Mouse (Mus musculus) limb, embryonic 14.5 days (tissue): ENCODE data around the gene Hoxd12. TPM values are rescaled to one million over a fixed set of nuclear protein-coding genes. Genes with fewer than 3 reads are reported as not detected.

Experiments used
- ATAC-seq: fragments of 200-750 bp; cut with Nextera tagmentation; 2 replicates; pipeline ENCODE4 v1.8.0; 2017; ENCODE audit warnings: low read depth, moderate number of reproducible peaks, moderate TSS enrichment; ENCODE audit not compliant: low FRiP score
- DNase-seq: peaks from one replicate; pipeline ENCODE4 v3.0.0-alpha.2; 2015; ENCODE audit warnings: low spot score
- H3K27ac ChIP-seq: fragments of 300-500 bp; sonication (generic); replicated peaks from 2 replicates; pipeline ENCODE4 v1.5.1; 2014; ENCODE audit warnings: low read depth, mild to moderate bottlenecking, low read length, moderate library complexity, mixed read lengths
- H3K27me3 ChIP-seq: fragments of 300-500 bp; sonication (generic); 2 replicates; pipeline ENCODE4 v1.6.1; 2014; ENCODE audit warnings: low read length, mixed read lengths; ENCODE audit not compliant: control insufficient read depth, insufficient read depth
- H3K36me3 ChIP-seq: fragments of 300-500 bp; sonication (generic); 2 replicates; pipeline ENCODE4 v1.6.1; 2014; ENCODE audit warnings: mild to moderate bottlenecking, low read length, moderate library complexity, mixed read lengths; ENCODE audit not compliant: control insufficient read depth, insufficient read depth
- H3K4me1 ChIP-seq: fragments of 300-500 bp; sonication (generic); 2 replicates; pipeline ENCODE4 v1.6.1; 2014; ENCODE audit warnings: antibody characterized with exemption, low read length, mixed read lengths; ENCODE audit not compliant: control insufficient read depth, insufficient read depth
- H3K4me2 ChIP-seq: fragments of 300-500 bp; sonication (generic); replicated peaks from 2 replicates; pipeline ENCODE4 v1.6.1; 2014; ENCODE audit warnings: low read depth, mild to moderate bottlenecking, low read length, moderate library complexity; ENCODE audit not compliant: severe bottlenecking
- H3K4me3 ChIP-seq: fragments of 300-500 bp; sonication (generic); replicated peaks from 2 replicates; pipeline ENCODE4 v1.5.1; 2014; ENCODE audit warnings: low read length
- H3K9ac ChIP-seq: fragments of 300-500 bp; sonication (generic); 2 replicates; pipeline ENCODE4 v1.6.1; 2014; ENCODE audit warnings: mild to moderate bottlenecking, low read depth, low read length, moderate library complexity; ENCODE audit not compliant: severe bottlenecking
- H3K9me3 ChIP-seq: fragments of 300-500 bp; sonication (generic); 2 replicates; pipeline ENCODE4 v1.6.1; 2016; ENCODE audit warnings: low read length; ENCODE audit not compliant: control insufficient read depth
- POLR2A ChIP-seq: fragments of 200-500 bp; IDR thresholded peaks from 2 replicates; pipeline ENCODE4 v1.8.0; 2012; ENCODE audit warnings: inconsistent platforms, mild to moderate bottlenecking, moderate library complexity, borderline replicate concordance; ENCODE audit not compliant: insufficient read depth, insufficient read length; ENCODE audit errors: extremely low read depth
- WGBS: fragments of 180-500 bp; shearing (Covaris S2); extraction: QIAGEN DNeasy Blood & Tissue Kit; methylation state at CpG from one replicate; pipeline ENCODE4 v1.1.7; 2014; 5-methylcytosine and 5-hydroxymethylcytosine counted together
- polyA plus RNA-seq, 2 experiments: library from polyadenylated mRNA; depleted of rRNA in 1 of 2; stranded (reverse) in 1 of 2; unstranded in 1 of 2; fragments of >200 nt; fragmentation: Nextera tagmentation in 1 of 2; extraction: Ambion mirVana in 1 of 2; gene quantifications; 2 replicates each; pipeline versions ENCODE4 v1.2.1 to v1.2.3; 2012 to 2014

Hoxd12 gene
- polyA plus RNA-seq, 2 experiments, result 38.4 to 43.3 TPM

DNA sequence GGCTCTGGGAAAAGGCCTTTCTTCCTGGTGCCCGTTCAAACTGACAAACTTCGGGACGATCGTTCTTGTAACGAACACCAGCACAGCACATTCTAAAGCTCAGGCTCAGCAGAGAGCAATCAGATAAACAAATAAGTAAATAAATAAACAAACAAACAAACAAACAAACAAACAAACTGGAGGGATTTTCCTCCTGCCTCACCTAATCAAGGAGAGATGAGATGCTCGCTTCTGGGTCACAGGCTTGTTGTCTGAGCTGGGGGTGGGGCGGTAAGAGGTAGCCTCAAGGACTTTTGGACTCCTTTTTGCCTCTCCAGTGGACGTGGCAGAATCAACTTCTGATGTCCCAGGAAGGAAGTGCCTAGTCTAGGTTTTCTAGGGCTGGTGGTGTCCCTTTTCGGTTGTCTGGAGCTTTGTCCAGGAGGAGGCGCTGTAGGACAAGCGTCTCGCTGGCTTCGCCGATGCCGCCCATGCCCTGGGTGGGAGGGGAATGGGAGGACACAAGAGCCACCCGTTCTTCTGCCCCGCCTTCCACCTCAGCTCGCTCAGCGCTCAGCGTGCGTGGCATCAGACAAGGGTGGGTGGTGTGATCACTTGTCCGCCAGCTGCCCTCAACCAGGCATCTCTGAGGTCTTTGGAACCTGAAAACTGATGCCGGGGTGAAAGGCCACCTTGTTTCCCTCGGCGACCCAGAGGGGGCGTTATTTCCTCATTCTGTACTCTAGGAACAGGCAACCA is 40.9 kb downstream of the Hoxd12 start:
- ATAC-seq (peak; percentile 58), DNase-seq (peak; percentile 90)
- 0 out of 2 replicates have a peak, but pooled peaks have one; percentile 16 for TF ChIP-seq POLR2A
- Histone ChIP-seq H3K9ac (no peak overlapping the region), H3K4me3 (peak overlapping the region; percentile 18), H3K27me3 (peaks cover 92% of the 10 kb centered on the region), H3K9me3 (no peaks in the 10 kb centered on the region), H3K36me3 (no peaks in the 10 kb centered on the region), H3K4me2 (peak overlapping the region; percentile 48), H3K27ac (no peak overlapping the region), H3K4me1 (peaks cover 5% of the 10 kb centered on the region; the same call in 1 of the 2 replicates)
- WGBS, result 4% methylated on average over 26 of the region's 26 CpGs

DNA sequence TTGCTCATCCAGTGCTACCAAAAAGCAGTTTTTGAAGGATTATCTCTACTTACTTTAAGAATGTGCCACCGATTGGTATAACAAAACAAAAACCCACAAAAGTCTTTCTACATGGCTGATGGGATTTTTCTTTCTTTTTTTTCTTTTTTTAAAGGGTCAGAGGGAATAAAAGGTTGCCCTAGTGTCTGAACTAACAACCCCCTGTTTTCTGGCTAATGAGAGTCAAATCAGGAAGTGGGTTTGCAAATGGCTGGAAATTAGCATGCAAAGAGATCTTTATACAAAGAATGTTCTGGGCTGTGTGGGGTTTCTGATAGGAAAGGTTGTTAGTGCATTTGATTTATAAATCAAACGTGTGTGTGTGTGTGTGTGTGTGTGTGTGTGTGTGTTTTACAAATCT is 45.6 kb downstream of the Hoxd12 start:
- H3K4me1 ChIP-seq, result no peaks in the 10 kb centered on the region
- TF ChIP-seq POLR2A, result no peak
- H3K4me2 ChIP-seq, result no peak overlapping the region
- H3K27ac ChIP-seq, result no peak overlapping the region
- WGBS, result 21% methylated on average over 2 of the region's 2 CpGs
- no peaks in the 10 kb centered on the region for H3K9me3 ChIP-seq
- no peak for ATAC-seq
- H3K9ac ChIP-seq, result no peak overlapping the region
- no peaks in the 10 kb centered on the region for H3K36me3 ChIP-seq
- H3K27me3 ChIP-seq, result peaks cover 95% of the 10 kb centered on the region
- H3K4me3 ChIP-seq, result no peak overlapping the region
- no peak for DNase-seq

DNA sequence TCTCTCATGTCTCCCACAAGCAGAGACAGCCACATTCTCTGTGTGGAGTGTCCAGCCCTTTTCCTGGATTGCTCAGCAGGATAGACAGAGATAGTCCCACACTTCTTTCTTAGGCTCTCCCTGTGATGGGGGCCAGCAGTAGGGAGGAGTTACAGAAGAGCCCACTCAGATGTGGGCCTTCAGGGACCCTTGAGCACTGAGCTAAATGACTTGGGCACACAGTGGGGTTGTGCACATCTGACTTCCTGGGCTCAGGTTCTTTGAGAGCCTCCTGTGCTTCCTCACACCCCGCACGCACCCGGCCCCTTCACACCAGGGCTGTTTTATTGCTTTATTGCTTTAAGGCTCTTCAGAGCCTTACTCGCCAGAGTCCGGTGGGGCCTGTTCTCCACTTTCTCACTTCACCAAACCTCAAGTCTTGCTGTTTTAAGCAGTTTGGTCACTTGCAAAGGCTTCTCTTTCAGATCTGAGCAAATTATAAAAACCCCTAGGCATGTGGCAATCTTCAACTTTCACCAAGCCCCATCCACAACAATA is 46.2 kb downstream of the Hoxd12 start:
- ATAC-seq (no peak), DNase-seq (no peak)
- H3K27ac ChIP-seq, result no peak overlapping the region
- no peaks in the 10 kb centered on the region for H3K9me3 ChIP-seq
- H3K27me3 ChIP-seq, result peaks cover 95% of the 10 kb centered on the region
- no peak overlapping the region for H3K4me2 ChIP-seq
- no peaks in the 10 kb centered on the region for H3K36me3 ChIP-seq
- H3K4me1 ChIP-seq, result no peaks in the 10 kb centered on the region
- TF ChIP-seq POLR2A, result no peak
- no peak overlapping the region for H3K4me3 ChIP-seq
- no peak overlapping the region for H3K9ac ChIP-seq
- WGBS, result 8% methylated on average over 5 of the region's 5 CpGs

DNA sequence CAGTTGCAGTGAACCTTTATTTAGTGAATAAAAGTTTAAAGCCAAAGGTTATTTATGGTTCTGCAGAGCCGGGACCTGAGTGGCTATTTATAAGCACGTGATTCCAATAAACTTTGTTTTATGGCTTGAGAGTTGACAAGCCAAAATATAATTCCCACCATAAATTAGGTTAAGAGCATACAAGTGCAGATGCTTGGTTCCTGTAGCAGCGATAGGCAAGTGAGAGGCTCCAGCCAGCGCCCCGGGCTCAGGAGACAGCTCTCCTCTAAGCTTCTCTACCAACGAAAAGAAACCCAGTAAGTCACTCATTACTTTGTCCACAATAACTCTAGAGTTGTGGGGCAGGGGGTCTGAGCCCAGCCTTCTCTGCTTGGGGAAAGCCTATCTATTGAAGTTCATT is 47.1 kb downstream of the Hoxd12 start:
- Histone ChIP-seq H3K4me1 (0 out of 2 replicates have a peak, but pooled peaks cover 2% of the 10 kb centered on the region), H3K4me3 (no peak overlapping the region), H3K27ac (no peak overlapping the region), H3K27me3 (peaks cover 95% of the 10 kb centered on the region), H3K4me2 (no peak overlapping the region), H3K9ac (no peak overlapping the region), H3K9me3 (no peaks in the 10 kb centered on the region), H3K36me3 (no peaks in the 10 kb centered on the region)
- DNase-seq, result no peak
- WGBS, result 15% methylated on average over 6 of the region's 6 CpGs
- no peak for ATAC-seq
- no peak for TF ChIP-seq POLR2A

DNA sequence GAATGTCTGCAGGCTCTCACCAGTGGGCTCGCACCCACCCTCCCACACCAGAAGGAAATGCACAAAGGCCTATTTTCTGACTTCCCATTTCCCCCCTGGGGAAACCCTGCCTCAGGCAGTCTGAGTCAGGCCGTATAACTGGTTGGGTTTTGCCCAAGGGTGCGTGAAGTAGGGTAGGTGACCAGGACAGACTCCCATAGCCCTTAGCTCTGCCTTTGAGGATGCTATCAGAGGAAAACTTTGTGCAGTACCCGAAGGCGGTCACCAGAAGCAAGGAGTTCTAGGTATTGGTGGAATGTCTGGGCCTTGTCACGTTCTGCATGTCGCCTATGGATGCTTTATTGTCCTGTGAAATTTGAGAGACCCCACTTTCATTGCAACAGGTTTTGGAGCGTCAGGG is 48.1 kb downstream of the Hoxd12 start:
- Histone ChIP-seq H3K27ac (no peak overlapping the region), H3K9me3 (no peaks in the 10 kb centered on the region), H3K9ac (no peak overlapping the region), H3K4me1 (peaks cover 11% of the 10 kb centered on the region), H3K27me3 (peaks cover 95% of the 10 kb centered on the region), H3K4me3 (no peak overlapping the region), H3K36me3 (no peaks in the 10 kb centered on the region), H3K4me2 (no peak overlapping the region)
- TF ChIP-seq POLR2A, result no peak
- WGBS, result 22% methylated on average over 8 of the region's 8 CpGs
- no peak for ATAC-seq
- no peak for DNase-seq
